Mouse (Mus musculus) skeletal muscle tissue, adult 2 months (tissue): ENCODE results near the gene Tenm4.
"Not testable (repeated sequence)": the region's sequence is repeated elsewhere in the genome, so short reads cannot be mapped to it uniquely, and the experiment has no call there.

Experiments used
- DNase-seq: peaks from one replicate; pipeline ENCODE4 v3.0.0-alpha.2; 2012; ENCODE audit warnings: low read depth, low spot score

Gene Tenm4

DNA sequence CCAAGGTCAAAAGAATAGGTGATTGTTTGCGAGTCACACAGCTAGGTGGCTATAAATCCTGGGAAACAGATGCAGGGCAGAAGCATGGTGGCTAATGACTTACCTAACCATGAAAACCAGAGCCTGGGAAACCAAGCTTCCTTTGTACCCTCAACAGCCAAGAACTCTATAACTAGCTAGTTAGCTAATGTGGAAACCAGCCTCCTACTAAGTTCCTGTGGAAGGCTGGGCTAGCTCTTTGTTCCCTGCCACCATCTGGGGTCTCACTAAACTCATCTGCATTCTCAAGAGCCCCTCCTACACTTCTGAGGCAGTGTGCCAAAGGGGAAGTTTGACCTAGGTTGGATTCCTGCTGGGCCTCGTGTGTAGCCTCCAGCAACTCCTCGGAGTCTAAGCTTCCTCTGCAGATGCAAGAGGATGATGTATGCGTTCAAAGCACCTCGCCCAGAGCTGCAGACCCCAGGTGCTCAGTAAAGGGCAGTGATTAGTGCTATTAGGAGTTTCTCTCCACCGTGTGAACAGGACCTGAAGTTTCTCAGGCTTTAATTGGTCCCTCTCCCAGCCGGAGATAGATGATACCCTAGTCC, 719.1 kb downstream of the Tenm4 start:
- DNase-seq = no peak

DNA sequence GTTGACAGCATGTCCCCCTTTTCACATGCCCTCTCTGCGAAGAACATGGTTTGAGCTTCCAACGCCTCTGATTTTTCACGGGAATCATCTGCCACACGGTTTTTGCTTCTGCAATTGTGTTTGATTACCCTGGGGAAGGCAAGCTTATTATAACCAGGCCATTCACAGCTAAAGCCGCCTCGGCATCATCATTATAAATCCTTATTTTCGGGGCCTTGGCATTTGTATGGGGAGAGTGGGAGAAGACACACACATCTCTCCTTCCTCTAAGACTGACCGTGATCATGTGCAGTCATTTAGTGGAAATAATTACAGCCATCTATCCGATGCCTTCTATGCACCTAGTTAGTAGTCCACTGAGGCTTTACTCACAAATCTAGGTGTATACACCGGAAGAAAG, 719.9 kb downstream of the Tenm4 start:
- no peak for DNase-seq

DNA sequence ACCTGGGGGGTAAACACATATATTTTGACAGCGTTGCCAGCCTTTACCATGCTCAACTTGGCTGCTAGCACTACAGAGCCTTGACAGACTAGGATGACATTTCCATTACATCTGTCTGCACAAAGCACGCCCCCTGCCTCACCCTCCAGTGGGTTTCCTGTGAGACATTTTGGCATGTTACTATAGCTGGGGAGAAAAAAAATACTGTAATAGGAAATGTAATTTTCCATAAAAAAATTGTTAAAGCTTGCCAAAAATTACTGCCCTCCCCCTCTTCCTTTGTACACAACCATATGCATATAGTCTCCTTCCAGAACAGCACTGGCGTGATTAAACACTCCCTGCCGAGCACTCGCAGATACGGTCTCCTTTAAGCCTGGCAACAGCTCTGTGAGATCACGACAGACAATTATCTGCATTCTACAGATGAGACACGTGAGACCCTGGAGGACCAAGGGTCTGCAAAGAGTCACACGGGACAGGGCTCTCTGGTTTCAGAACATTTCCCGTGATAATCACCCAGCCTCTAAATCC, 728.1 kb downstream of the Tenm4 start:
- DNase-seq = no peak

GRCm38 (mm10) chr7:96902183-96902582, 731.1 kb downstream of the Tenm4 start:
- no peak for DNase-seq

- no peak for DNase-seq
Measured at GRCm38 (mm10) chr7:96903088-96903985, 732.3 kb downstream of the Tenm4 start.

DNA sequence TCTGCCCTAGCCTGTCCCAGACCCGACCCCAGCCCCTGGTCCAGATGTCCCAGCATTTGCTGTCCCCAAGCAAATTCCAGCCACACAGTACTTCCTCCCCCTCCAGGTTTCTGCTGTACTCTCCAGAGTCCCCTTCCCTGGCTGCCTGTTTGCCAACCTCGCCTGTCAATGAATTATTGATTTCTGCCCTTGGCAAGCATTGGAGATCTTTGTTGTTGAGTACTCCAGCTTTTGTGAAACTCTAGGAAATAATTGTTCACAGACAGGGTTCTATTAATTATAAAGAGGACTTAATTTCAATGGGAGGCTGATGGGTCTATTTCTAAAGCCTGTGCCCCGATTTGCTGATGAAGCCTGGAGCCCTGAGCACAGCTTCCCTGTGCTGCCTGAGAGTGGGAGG, 733.4 kb downstream of the Tenm4 start:
- DNase-seq = no peak

GRCm38 (mm10) chr7:96904936-96905335, 733.9 kb downstream of the Tenm4 start:
- DNase-seq = no peak

DNA sequence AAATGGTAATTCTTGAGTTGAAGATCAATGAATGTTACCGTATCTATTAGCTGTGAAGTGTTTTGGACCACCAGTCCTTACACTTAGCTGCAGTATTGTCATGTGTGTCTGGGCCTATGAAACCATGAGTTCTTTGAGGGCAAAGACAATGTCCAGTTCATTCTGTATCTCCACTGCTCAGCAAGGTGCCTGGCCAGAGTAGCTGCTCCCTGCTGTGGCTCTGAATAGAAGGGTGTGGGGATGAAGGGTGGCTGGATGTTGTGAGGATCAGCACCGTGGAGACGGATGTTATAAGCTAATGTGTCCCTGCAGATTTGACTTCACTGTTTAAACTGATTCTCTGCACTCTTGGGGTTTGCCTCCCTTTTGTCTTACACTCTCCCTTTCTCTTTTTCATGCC, 734.4 kb downstream of the Tenm4 start:
- no peak for DNase-seq

DNA sequence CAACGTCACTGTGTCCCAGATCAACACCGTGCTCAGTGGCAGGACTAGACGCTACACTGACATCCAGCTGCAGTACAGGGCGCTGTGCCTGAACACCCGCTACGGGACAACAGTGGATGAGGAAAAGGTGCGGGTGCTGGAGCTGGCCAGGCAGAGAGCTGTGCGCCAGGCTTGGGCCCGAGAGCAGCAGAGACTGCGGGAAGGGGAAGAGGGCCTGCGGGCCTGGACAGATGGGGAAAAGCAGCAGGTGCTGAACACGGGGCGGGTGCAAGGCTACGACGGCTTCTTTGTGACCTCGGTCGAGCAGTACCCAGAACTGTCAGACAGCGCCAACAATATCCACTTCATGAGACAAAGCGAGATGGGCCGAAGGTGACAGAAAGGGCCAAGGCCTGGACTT, 735.2 kb downstream of the Tenm4 start:
- DNase-seq = no peak

DNA sequence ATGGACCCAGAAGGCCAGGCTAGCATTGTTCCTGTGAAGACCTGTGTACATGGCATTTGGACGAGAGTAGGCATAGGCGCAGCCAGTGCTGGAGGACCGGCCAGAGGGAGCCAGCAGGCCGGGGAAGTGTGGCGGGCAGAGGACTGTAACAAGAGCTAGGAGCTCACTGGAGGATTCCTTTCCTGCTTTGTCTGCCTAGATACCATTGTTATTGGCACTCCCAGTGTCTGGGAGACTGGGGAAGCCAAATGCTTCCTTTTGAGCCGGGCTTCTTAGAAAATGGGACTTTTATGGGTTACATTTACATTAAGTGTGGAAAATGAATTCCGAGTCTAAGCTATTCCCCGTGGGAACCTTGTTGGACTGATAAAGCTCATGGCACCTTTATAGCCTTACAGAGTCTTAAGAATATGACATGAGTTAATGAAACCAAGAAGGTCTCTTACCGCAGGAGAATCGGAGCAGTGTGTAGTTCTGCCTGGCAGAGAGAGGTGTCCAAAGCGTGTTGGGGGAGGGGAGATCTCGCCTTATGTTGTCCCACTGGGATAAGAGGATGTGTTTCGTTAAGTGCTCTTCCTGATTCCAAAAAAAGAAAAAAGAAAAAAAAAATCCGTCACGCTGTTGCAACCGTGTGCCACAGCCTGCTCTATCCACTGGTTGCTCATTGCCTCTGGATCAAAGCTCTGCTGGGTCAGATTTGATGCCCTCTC, 737.1 kb downstream of the Tenm4 start:
- DNase-seq = no peak

DNA sequence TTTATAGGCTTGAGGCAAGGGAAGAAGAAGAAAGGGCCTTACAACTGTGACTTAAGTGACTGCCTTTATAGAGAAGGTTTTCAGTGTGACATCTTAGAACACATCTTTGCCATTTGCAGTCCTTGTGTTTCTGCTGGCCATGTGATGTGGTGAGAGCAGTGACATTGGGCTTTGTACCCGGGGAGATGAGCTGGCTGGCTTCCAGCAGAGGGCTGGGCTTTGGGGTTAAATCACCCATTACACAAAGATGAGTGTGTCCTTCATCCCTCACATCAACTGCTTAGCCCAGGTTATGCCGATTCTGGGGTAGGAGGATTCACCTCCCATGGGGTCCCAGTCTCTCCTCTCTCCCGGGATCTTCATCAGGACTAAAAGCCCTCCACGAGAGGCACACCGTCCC, 738.8 kb downstream of the Tenm4 start:
- DNase-seq = no peak

DNA sequence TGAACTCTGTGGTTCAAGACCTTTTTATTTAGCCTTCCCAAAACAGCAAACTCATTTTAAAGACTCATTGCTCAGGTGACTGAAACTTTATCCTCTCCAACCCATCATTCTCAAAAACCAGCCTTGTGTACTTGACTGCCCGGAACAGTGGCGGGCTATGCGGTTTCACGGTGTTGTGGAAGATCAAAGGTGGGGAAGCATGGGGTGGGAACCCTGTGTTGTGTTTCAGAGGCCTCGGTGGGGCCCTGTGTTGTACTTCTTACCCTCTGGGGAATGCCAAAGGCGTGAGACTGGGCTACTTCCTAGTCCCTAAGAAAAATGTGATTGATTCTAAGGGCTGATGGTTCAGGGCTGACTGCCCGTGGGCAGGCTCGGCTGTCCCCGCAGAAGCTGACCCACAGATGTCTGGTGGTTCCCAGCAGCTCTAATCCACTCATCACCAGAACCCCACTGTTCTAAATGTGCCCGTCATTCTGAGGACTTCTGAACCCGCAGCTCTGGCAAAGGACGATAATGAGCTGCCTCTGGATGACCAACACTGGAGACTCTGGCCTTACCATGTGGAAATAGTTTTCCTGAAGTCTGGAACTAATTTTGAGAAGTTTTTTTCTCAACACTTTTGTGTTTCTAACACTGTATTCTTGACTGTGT, 739.4 kb downstream of the Tenm4 start:
- no peak for DNase-seq

GRCm38 (mm10) chr7:96914031-96914430, 743.0 kb downstream of the Tenm4 start:
- DNase-seq = peak; percentile 68

DNA sequence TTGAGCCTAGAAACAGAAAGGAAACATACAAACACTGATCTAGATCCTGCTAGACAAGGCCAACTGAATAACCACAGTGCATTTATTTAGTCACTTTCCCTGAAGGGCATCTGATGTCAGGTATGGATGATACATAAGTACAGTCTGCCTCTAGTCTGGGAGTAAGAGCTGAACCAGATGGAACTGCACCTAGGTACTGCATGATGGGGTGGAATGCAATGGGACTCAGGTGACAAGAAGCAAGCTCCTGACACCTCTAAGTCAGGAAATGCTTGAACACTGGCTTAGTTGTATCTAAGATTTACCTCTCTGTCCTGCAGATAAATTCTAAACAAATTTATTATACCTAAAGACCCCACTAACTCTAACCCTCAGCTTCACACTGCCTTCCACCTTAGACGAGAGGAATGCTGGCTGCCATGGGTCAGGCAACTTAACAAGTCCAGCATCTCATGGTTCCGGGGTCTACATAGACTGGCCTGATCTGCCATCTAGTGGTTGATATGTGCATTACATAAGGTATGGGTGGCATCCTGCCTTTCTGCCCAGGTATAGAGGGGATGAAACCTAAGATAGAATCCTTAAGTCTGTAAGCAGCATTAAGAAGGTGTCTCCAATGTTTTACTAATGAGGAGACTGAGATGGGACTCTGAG, 744.5 kb downstream of the Tenm4 start:
- DNase-seq = peak; percentile 44

GRCm38 (mm10) chr7:96920447-96921095, 749.5 kb downstream of the Tenm4 start:
- DNase-seq = no peak

GRCm38 (mm10) chr7:96922927-96923326, 751.9 kb downstream of the Tenm4 start:
- no peak for DNase-seq

DNA sequence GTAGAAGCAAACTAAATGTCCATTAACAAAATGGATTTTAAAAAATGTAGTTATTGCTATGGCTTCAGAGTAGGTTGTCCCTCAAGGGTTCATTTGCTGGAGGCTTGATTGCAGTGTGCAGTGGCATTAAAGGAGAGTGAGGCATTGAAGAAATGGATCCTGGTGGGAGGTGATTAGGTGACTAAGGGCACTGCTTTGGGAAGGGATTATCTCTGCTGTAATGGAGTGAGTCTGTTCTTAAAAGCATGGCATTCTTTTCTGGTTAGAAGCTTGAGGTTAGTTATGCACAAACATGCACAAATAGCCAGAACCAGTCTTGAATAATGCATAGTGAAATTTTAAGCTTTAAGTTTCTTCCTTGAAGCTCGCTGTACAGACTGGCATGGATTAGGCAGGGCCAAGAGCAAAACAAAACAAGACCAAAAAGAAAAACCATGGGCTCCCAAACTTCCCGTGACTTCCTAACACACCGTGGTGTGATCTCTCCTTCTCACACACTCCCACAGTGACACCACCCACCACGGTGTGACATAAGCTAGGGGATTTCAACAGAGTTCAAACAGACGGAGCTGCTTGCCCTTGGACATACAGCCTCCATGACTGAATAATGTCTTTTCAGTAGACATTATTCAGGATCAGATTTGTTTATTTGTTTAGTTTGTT, 772.8 kb downstream of the Tenm4 start:
- DNase-seq = no peak

DNA sequence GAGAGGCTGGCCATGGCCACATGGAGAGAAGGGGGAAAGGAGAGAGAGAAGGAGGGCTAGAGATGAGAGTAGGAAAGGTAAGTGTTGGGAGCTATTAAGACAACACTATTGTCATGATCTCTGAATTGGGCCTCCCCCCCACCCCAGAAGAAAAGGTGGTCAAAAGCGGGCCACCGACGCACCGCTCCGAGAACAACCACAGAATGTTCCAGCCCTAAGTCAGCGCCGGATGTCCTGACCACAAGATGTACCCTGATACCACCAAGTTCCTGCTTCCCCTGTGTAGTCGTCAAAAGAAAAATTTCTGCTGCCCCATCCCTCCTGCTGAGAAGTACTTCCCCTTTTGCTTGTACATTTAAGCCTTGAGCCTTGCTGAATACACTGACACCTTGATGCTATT, 775.5 kb downstream of the Tenm4 start:
- not testable (repeated sequence) for DNase-seq

GRCm38 (mm10) chr7:96951281-96952051, 780.4 kb downstream of the Tenm4 start, which contains the start of gene Nars2:
Nars2 (plus strand) TSS chr7:96951505.
- peak; percentile 96 for DNase-seq
